Mouse (Mus musculus): ENCODE measurements around the gene Myh14. TPM values are rescaled to one million over a fixed set of nuclear protein-coding genes. Genes with fewer than 3 reads are reported as not detected.

The Myh14 gene
- polyA plus RNA-seq, 1 experiment, result 14.7 TPM

DNA sequence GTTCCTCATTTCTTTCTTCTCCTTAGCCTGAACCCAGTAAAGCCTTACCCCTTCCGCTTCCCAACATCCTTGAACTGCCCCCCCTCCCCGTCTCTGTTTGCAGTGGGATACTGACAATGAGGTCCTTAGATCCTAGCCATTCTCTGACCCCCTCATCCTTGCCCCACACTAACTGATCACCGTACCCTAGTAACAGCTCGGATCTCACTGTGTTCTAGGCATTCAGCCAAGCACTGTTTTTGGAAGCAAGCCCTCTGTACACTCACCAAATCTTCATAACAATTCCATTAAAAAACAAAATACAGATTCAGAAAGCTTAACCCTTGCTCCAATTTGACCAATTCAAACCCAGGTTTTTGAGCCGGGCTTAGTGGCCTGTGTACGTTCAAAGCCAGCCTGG lies 76.4 kb downstream of the Myh14 start:
- H3K36me3 ChIP-seq (ENCODE audit: control insufficient read depth, insufficient read depth, low read length, poor library complexity, severe bottlenecking), result peaks cover 8% of the 10 kb centered on the region
- no peak overlapping the region for H3K27ac ChIP-seq (ENCODE audit: insufficient read depth, low read length)
- H3K9me3 ChIP-seq (replicated peaks; ENCODE audit: control insufficient read depth, insufficient read depth, low read length, poor library complexity, severe bottlenecking), result no peaks in the 10 kb centered on the region
- no peak for TF ChIP-seq CTCF (IDR thresholded peaks at IDR 0.05; ENCODE audit: low read depth, low read length)
- no peak for TF ChIP-seq POLR2A (IDR thresholded peaks at IDR 0.05; ENCODE audit: insufficient read depth, low read length)
- TF ChIP-seq EP300 (IDR thresholded peaks at IDR 0.05; ENCODE audit: insufficient read depth, low read depth, low read length), result no peak
- no peaks in the 10 kb centered on the region for H3K4me1 ChIP-seq (ENCODE audit: control insufficient read depth, insufficient read depth, low read length)
- no peak overlapping the region for H3K4me3 ChIP-seq (ENCODE audit: low read depth, low read length)
- H3K27me3 ChIP-seq (ENCODE audit: control insufficient read depth, insufficient read depth, low read length, poor library complexity, severe bottlenecking), result no peaks in the 10 kb centered on the region
- no peak overlapping the region for H3K9ac ChIP-seq (ENCODE audit: low read depth, poor library complexity, severe bottlenecking)

- Histone ChIP-seq H3K27ac (ENCODE audit: insufficient read depth, low read length) (no peak overlapping the region), H3K4me3 (ENCODE audit: low read depth, low read length) (peak overlapping the region; percentile 22), H3K9ac (ENCODE audit: low read depth, poor library complexity, severe bottlenecking) (no peak overlapping the region), H3K27me3 (ENCODE audit: control insufficient read depth, insufficient read depth, low read length, poor library complexity, severe bottlenecking) (no peaks in the 10 kb centered on the region), H3K36me3 (ENCODE audit: control insufficient read depth, insufficient read depth, low read length, poor library complexity, severe bottlenecking) (peaks cover 6% of the 10 kb centered on the region), H3K9me3 (replicated peaks; ENCODE audit: control insufficient read depth, insufficient read depth, low read length, poor library complexity, severe bottlenecking) (no peaks in the 10 kb centered on the region), H3K4me1 (ENCODE audit: control insufficient read depth, insufficient read depth, low read length) (no peaks in the 10 kb centered on the region)
- peak; percentile 60 for TF ChIP-seq EP300 (IDR thresholded peaks at IDR 0.05; ENCODE audit: insufficient read depth, low read depth, low read length)
- no peak for TF ChIP-seq CTCF (IDR thresholded peaks at IDR 0.05; ENCODE audit: low read depth, low read length)
These were observed 76.9 kb downstream of the Myh14 start for GRCm38 (mm10) chr7:44593775-44594174.

- H3K27ac ChIP-seq (ENCODE audit: insufficient read depth, low read length), result no peak overlapping the region
- H3K4me1 ChIP-seq (ENCODE audit: control insufficient read depth, insufficient read depth, low read length), result no peaks in the 10 kb centered on the region
- H3K9ac ChIP-seq (ENCODE audit: low read depth, poor library complexity, severe bottlenecking), result no peak overlapping the region
- H3K4me3 ChIP-seq (ENCODE audit: low read depth, low read length), result peak overlapping the region; percentile 18; the same call in 1 of the 2 replicates
- peaks cover 6% of the 10 kb centered on the region for H3K36me3 ChIP-seq (ENCODE audit: control insufficient read depth, insufficient read depth, low read length, poor library complexity, severe bottlenecking)
- TF ChIP-seq POLR2A (IDR thresholded peaks at IDR 0.05; ENCODE audit: insufficient read depth, low read length) (no peak), EP300 (IDR thresholded peaks at IDR 0.05; ENCODE audit: insufficient read depth, low read depth, low read length) (no peak), CTCF (IDR thresholded peaks at IDR 0.05; ENCODE audit: low read depth, low read length) (no peak)
- no peaks in the 10 kb centered on the region for H3K27me3 ChIP-seq (ENCODE audit: control insufficient read depth, insufficient read depth, low read length, poor library complexity, severe bottlenecking)
- no peaks in the 10 kb centered on the region for H3K9me3 ChIP-seq (replicated peaks; ENCODE audit: control insufficient read depth, insufficient read depth, low read length, poor library complexity, severe bottlenecking)
These were observed 77.6 kb downstream of the Myh14 start for GRCm38 (mm10) chr7:44593051-44593450.

DNA sequence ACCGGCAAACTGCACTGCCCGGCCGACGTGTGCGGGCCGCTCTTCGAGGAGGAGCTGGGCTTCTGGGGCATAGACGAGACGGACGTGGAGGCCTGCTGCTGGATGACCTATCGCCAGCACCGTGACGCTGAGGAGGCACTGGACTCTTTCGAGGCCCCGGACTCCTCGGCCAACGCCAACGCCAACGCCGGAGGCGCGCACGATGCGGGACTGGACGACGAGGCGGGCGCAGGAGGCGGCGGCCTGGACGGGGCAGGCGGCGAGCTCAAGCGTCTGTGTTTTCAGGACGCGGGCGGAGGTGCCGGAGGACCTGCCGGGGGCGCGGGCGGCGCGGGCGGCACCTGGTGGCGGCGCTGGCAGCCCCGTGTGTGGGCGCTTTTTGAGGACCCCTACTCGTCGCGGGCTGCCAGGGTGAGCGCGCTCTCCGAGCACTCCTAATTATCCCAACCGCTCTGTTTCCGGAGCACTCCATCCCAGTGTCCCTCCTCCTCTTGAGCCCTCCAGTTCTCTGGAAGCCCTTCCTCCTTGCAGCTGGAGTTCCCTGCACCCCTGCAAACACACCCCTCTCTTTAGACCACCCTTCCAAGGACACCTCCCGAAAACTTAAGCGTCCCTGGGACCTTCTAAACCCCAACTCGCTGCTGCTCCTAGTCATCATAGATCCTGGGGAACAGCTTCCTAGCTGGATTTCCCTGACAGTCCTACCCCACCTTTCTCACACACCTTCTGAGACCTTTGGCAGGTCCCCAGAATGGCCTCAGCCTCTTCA lies 79.1 kb downstream of the Myh14 start:
- H3K27me3 ChIP-seq (ENCODE audit: control insufficient read depth, insufficient read depth, low read length, poor library complexity, severe bottlenecking), result no peaks in the 10 kb centered on the region
- peaks cover 6% of the 10 kb centered on the region for H3K36me3 ChIP-seq (ENCODE audit: control insufficient read depth, insufficient read depth, low read length, poor library complexity, severe bottlenecking)
- H3K27ac ChIP-seq (ENCODE audit: insufficient read depth, low read length), result no peak overlapping the region
- H3K4me1 ChIP-seq (ENCODE audit: control insufficient read depth, insufficient read depth, low read length), result no peaks in the 10 kb centered on the region
- TF ChIP-seq CTCF (IDR thresholded peaks at IDR 0.05; ENCODE audit: low read depth, low read length), result no peak
- TF ChIP-seq EP300 (IDR thresholded peaks at IDR 0.05; ENCODE audit: insufficient read depth, low read depth, low read length), result no peak
- TF ChIP-seq POLR2A (IDR thresholded peaks at IDR 0.05; ENCODE audit: insufficient read depth, low read length), result no peak
- H3K4me3 ChIP-seq (ENCODE audit: low read depth, low read length), result peak overlapping the region; percentile 86
- no peaks in the 10 kb centered on the region for H3K9me3 ChIP-seq (replicated peaks; ENCODE audit: control insufficient read depth, insufficient read depth, low read length, poor library complexity, severe bottlenecking)
- peak overlapping the region; percentile 76 for H3K9ac ChIP-seq (ENCODE audit: low read depth, poor library complexity, severe bottlenecking)

GRCm38 (mm10) chr7:44590402-44591347 lies 80.0 kb downstream of the Myh14 start, which contains the start of gene Kcnc3:
TSS of gene Kcnc3 (plus strand) at chr7:44590664.
- TF ChIP-seq EP300 (IDR thresholded peaks at IDR 0.05; ENCODE audit: insufficient read depth, low read depth, low read length), result no peak
- TF ChIP-seq POLR2A (IDR thresholded peaks at IDR 0.05; ENCODE audit: insufficient read depth, low read length), result peak; percentile 48
- TF ChIP-seq CTCF (IDR thresholded peaks at IDR 0.05; ENCODE audit: low read depth, low read length), result no peak
- Histone ChIP-seq H3K27me3 (ENCODE audit: control insufficient read depth, insufficient read depth, low read length, poor library complexity, severe bottlenecking) (no peaks in the 10 kb centered on the region), H3K9me3 (replicated peaks; ENCODE audit: control insufficient read depth, insufficient read depth, low read length, poor library complexity, severe bottlenecking) (no peaks in the 10 kb centered on the region), H3K27ac (ENCODE audit: insufficient read depth, low read length) (peak within 1 kb of the TSS; percentile 35), H3K36me3 (ENCODE audit: control insufficient read depth, insufficient read depth, low read length, poor library complexity, severe bottlenecking) (peaks cover 3% of the 10 kb centered on the region), H3K9ac (ENCODE audit: low read depth, poor library complexity, severe bottlenecking) (peak within 1 kb of the TSS; percentile 76), H3K4me3 (ENCODE audit: low read depth, low read length) (peak within 1 kb of the TSS; percentile 90), H3K4me1 (ENCODE audit: control insufficient read depth, insufficient read depth, low read length) (no peaks in the 10 kb centered on the region)

Measured in ES-Bruce4 (cell line).